Mouse (Mus musculus) hindbrain, embryonic 14.5 days (tissue): ENCODE measurements around the gene Pigr. TPM values are rescaled to one million over a fixed set of nuclear protein-coding genes. Genes with fewer than 3 reads are reported as not detected.

Source experiments
- ATAC-seq: fragments of 200-750 bp; cut with Nextera tagmentation; 2 replicates; pipeline ENCODE4 v1.8.0; 2017; ENCODE audit warnings: moderate number of reproducible peaks, mild to moderate bottlenecking, moderate TSS enrichment, moderate library complexity; ENCODE audit not compliant: low FRiP score
- DNase-seq: peaks from one replicate; pipeline ENCODE4 v3.0.0-alpha.2; 2015; ENCODE audit warnings: low spot score
- H3K27ac ChIP-seq: fragments of 300-500 bp; sonication (generic); 2 replicates; pipeline ENCODE4 v1.5.1; 2014; ENCODE audit warnings: mild to moderate bottlenecking, moderate library complexity
- H3K27me3 ChIP-seq: fragments of 300-500 bp; sonication (generic); 2 replicates; pipeline ENCODE4 v1.6.1; 2014; ENCODE audit warnings: mild to moderate bottlenecking, low read length, mixed read lengths; ENCODE audit not compliant: control insufficient read depth, insufficient read depth
- H3K36me3 ChIP-seq: fragments of 300-500 bp; sonication (generic); replicated peaks from 2 replicates; pipeline ENCODE4 v1.6.1; 2014; ENCODE audit not compliant: control insufficient read depth, insufficient read depth
- H3K4me1 ChIP-seq: fragments of 300-500 bp; sonication (generic); replicated peaks from 2 replicates; pipeline ENCODE4 v1.6.1; 2014; ENCODE audit warnings: antibody characterized with exemption, low read length, mixed read lengths; ENCODE audit not compliant: control insufficient read depth, insufficient read depth
- H3K4me2 ChIP-seq: fragments of 300-500 bp; sonication (generic); replicated peaks from 2 replicates; pipeline ENCODE4 v1.6.1; 2014; ENCODE audit warnings: mild to moderate bottlenecking, moderate library complexity
- H3K4me3 ChIP-seq: fragments of 300-500 bp; sonication (generic); replicated peaks from 2 replicates; pipeline ENCODE4 v1.5.1; 2014; ENCODE audit warnings: mild to moderate bottlenecking, low read length
- H3K9ac ChIP-seq: fragments of 300-500 bp; sonication (generic); 2 replicates; pipeline ENCODE4 v1.6.1; 2014
- H3K9me3 ChIP-seq: fragments of 300-500 bp; sonication (generic); 2 replicates; pipeline ENCODE4 v1.6.1; 2016; ENCODE audit warnings: low read length; ENCODE audit not compliant: control insufficient read depth
- WGBS: fragments of 180-500 bp; shearing (Covaris S2); extraction: QIAGEN DNeasy Blood & Tissue Kit; methylation state at CpG from one replicate; pipeline ENCODE4 v1.1.7; 2014; 5-methylcytosine and 5-hydroxymethylcytosine counted together
- polyA plus RNA-seq: library from polyadenylated mRNA; unstranded; fragments of >200 nt; fragmentation: Nextera tagmentation; extraction: Ambion mirVana; gene quantifications from 2 replicates; pipeline ENCODE4 v1.2.1, GENCODE M21; 2014

The Pigr gene
- polyA plus RNA-seq, 1 experiment from 2014 or later = not detected

- Histone ChIP-seq H3K4me1 (no peaks in the 10 kb centered on the region), H3K36me3 (no peaks in the 10 kb centered on the region), H3K4me2 (no peak overlapping the region), H3K27me3 (no peaks in the 10 kb centered on the region), H3K9me3 (no peaks in the 10 kb centered on the region), H3K9ac (no peak overlapping the region), H3K27ac (no peak overlapping the region), H3K4me3 (no peak overlapping the region)
- 85% methylated on average over 9 of the region's 9 CpGs for WGBS
- DNase-seq (no peak), ATAC-seq (no peak)
Measured at GRCm38 (mm10) chr1:130821911-130822625, 4.4 kb upstream of the Pigr start.

GRCm38 (mm10) chr1:130828656-130829055 lies 2.2 kb downstream of the Pigr start:
- no peak for DNase-seq
- WGBS = 84% methylated on average over 4 of the region's 4 CpGs
- no peaks in the 10 kb centered on the region for H3K4me1 ChIP-seq

GRCm38 (mm10) chr1:130829906-130830830 lies 3.7 kb downstream of the Pigr start:
- Histone ChIP-seq H3K27ac (no peak overlapping the region), H3K27me3 (no peaks in the 10 kb centered on the region), H3K9me3 (no peaks in the 10 kb centered on the region), H3K36me3 (no peaks in the 10 kb centered on the region), H3K4me2 (no peak overlapping the region), H3K4me1 (no peaks in the 10 kb centered on the region), H3K9ac (no peak overlapping the region), H3K4me3 (no peak overlapping the region)
- WGBS = 84% methylated on average over 8 of the region's 8 CpGs
- DNase-seq (no peak), ATAC-seq (no peak)

More at GRCm38 (mm10) chr1:130828656-130829055, 2.2 kb downstream of the Pigr start:
- no peak overlapping the region for H3K4me3 ChIP-seq
- no peak for ATAC-seq
- no peaks in the 10 kb centered on the region for H3K27me3 ChIP-seq
- no peak overlapping the region for H3K9ac ChIP-seq
- H3K9me3 ChIP-seq = no peaks in the 10 kb centered on the region
- H3K4me2 ChIP-seq = no peak overlapping the region
- no peak overlapping the region for H3K27ac ChIP-seq
- H3K36me3 ChIP-seq = no peaks in the 10 kb centered on the region

- ATAC-seq = no peak
- no peak for DNase-seq
- H3K27ac ChIP-seq = no peak overlapping the region
Measured at GRCm38 (mm10) chr1:130832230-130833149, 6.0 kb downstream of the Pigr start.

GRCm38 (mm10) chr1:130835161-130835936 lies 8.9 kb downstream of the Pigr start:
- DNase-seq (no peak), ATAC-seq (no peak)
- Histone ChIP-seq H3K4me1 (no peaks in the 10 kb centered on the region), H3K4me2 (no peak overlapping the region), H3K27me3 (no peaks in the 10 kb centered on the region), H3K36me3 (no peaks in the 10 kb centered on the region), H3K9me3 (no peaks in the 10 kb centered on the region), H3K27ac (no peak overlapping the region), H3K4me3 (no peak overlapping the region), H3K9ac (no peak overlapping the region)
- 90% methylated on average over 6 of the region's 6 CpGs for WGBS

More at GRCm38 (mm10) chr1:130832230-130833149, 6.0 kb downstream of the Pigr start:
- Histone ChIP-seq H3K36me3 (no peaks in the 10 kb centered on the region), H3K27me3 (no peaks in the 10 kb centered on the region), H3K4me1 (no peaks in the 10 kb centered on the region), H3K9me3 (no peaks in the 10 kb centered on the region), H3K4me2 (no peak overlapping the region), H3K9ac (no peak overlapping the region), H3K4me3 (no peak overlapping the region)
- 82% methylated on average over 5 of the region's 5 CpGs for WGBS

GRCm38 (mm10) chr1:130838288-130838687 lies 11.8 kb downstream of the Pigr start:
- H3K4me2 ChIP-seq = no peak overlapping the region
- ATAC-seq = no peak
- no peaks in the 10 kb centered on the region for H3K4me1 ChIP-seq
- no peak for DNase-seq
- no peak overlapping the region for H3K27ac ChIP-seq
- no peak overlapping the region for H3K4me3 ChIP-seq
- H3K9ac ChIP-seq = no peak overlapping the region
- WGBS = 67% methylated on average over 6 of the region's 6 CpGs
- no peaks in the 10 kb centered on the region for H3K27me3 ChIP-seq
- no peaks in the 10 kb centered on the region for H3K9me3 ChIP-seq
- no peaks in the 10 kb centered on the region for H3K36me3 ChIP-seq

GRCm38 (mm10) chr1:130840599-130841379 lies 14.3 kb downstream of the Pigr start:
- no peak for ATAC-seq
- Histone ChIP-seq H3K27ac (no peak overlapping the region), H3K4me3 (no peak overlapping the region), H3K9me3 (no peaks in the 10 kb centered on the region), H3K27me3 (no peaks in the 10 kb centered on the region), H3K4me2 (no peak overlapping the region), H3K4me1 (no peaks in the 10 kb centered on the region), H3K36me3 (no peaks in the 10 kb centered on the region), H3K9ac (no peak overlapping the region)
- WGBS = 84% methylated on average over 8 of the region's 8 CpGs
- DNase-seq = no peak

GRCm38 (mm10) chr1:130841621-130842020 lies 15.1 kb downstream of the Pigr start:
- ATAC-seq (no peak), DNase-seq (no peak)
- Histone ChIP-seq H3K9ac (no peak overlapping the region), H3K4me3 (no peak overlapping the region), H3K9me3 (no peaks in the 10 kb centered on the region), H3K27me3 (no peaks in the 10 kb centered on the region), H3K4me2 (no peak overlapping the region), H3K4me1 (no peaks in the 10 kb centered on the region), H3K27ac (no peak overlapping the region), H3K36me3 (no peaks in the 10 kb centered on the region)
- whole genome bisulfite sequencing = 91% methylated on average over 7 of the region's 7 CpGs
